Mouse (Mus musculus) lung, postnatal 0 days (tissue): ENCODE results near the gene Gm36245.
"Not testable (repeated sequence)": the region's sequence is repeated elsewhere in the genome, so short reads cannot be mapped to it uniquely, and the experiment has no call there.

Experiments used
- CTCF ChIP-seq: IDR thresholded peaks from 2 replicates; pipeline ENCODE4 v1.5.1; 2016; ENCODE audit warnings: antibody characterized with exemption, mild to moderate bottlenecking
- EP300 ChIP-seq: IDR thresholded peaks from 2 replicates; pipeline ENCODE4 v1.6.1; 2016; ENCODE audit warnings: antibody characterized with exemption, mild to moderate bottlenecking, control low read depth

- not testable (repeated sequence) for TF ChIP-seq CTCF, EP300
These were observed 52.1 kb downstream of the Gm36245 start for GRCm38 (mm10) chr15:77651143-77651542.
